Mouse (Mus musculus): ENCODE measurements around the gene Babam2. TPM values are rescaled to one million over a fixed set of nuclear protein-coding genes. Genes with fewer than 3 reads are reported as not detected.

Gene Babam2
- total and polyA plus RNA-seq, 3 experiments: 25.2 to 32.9 (median 28.4) TPM

- H3K4me1 ChIP-seq (ENCODE audit: control insufficient read depth, insufficient read depth, low read length): peaks cover 2% of the 10 kb centered on the region
- H3K27me3 ChIP-seq (ENCODE audit: control insufficient read depth, insufficient read depth, low read length): no peaks in the 10 kb centered on the region
- DNase-seq: no peak
- H3K79me2 ChIP-seq (replicated peaks; ENCODE audit: control insufficient read depth, insufficient read depth, low read length): peaks cover 2% of the 10 kb centered on the region; the same call in 1 of the 2 replicates
- H3K36me3 ChIP-seq (ENCODE audit: control insufficient read depth, insufficient read depth, low read length): no peaks in the 10 kb centered on the region
- TF ChIP-seq POLR2A (IDR thresholded peaks at IDR 0.05; ENCODE audit: insufficient read depth, low read depth, low read length) (no peak), EP300 (IDR thresholded peaks at IDR 0.05; ENCODE audit: insufficient read depth, low read depth, low read length) (no peak), CTCF (IDR thresholded peaks at IDR 0.05) (no peak)
- intact Hi-C loops (cut with DNase I): no loop called here
- no peak overlapping the region for H3K27ac ChIP-seq
- no peak overlapping the region for H3K4me3 ChIP-seq
- H3K9ac ChIP-seq (ENCODE audit: low read depth, low read length): no peak overlapping the region
- 75% methylated on average over 5 of the region's 5 CpGs for WGBS
Observed at GRCm38 (mm10) chr5:31827896-31828295, 130.4 kb downstream of the Babam2 start.

- Histone ChIP-seq H3K27ac (no peak overlapping the region), H3K4me1 (ENCODE audit: control insufficient read depth, insufficient read depth, low read length) (peaks cover under 1% of the 10 kb centered on the region), H3K36me3 (ENCODE audit: control insufficient read depth, insufficient read depth, low read length) (no peaks in the 10 kb centered on the region), H3K4me3 (no peak overlapping the region), H3K27me3 (ENCODE audit: control insufficient read depth, insufficient read depth, low read length) (no peaks in the 10 kb centered on the region), H3K79me2 (replicated peaks; ENCODE audit: control insufficient read depth, insufficient read depth, low read length) (peaks cover 2% of the 10 kb centered on the region; the same call in 1 of the 2 replicates), H3K9ac (ENCODE audit: low read depth, low read length) (no peak overlapping the region)
- intact Hi-C loops (cut with DNase I): no loop called here
- WGBS: 90% methylated on average over 10 of the region's 10 CpGs
- no peak for TF ChIP-seq CTCF (IDR thresholded peaks at IDR 0.05)
- TF ChIP-seq EP300 (IDR thresholded peaks at IDR 0.05; ENCODE audit: insufficient read depth, low read depth, low read length): no peak
- no peak for TF ChIP-seq POLR2A (IDR thresholded peaks at IDR 0.05; ENCODE audit: insufficient read depth, low read depth, low read length)
- DNase-seq: no peak
Observed at GRCm38 (mm10) chr5:31828747-31829146, 131.3 kb downstream of the Babam2 start.

GRCm38 (mm10) chr5:31829588-31829987, 132.1 kb downstream of the Babam2 start:
- Histone ChIP-seq H3K4me1 (ENCODE audit: control insufficient read depth, insufficient read depth, low read length) (no peaks in the 10 kb centered on the region), H3K27me3 (ENCODE audit: control insufficient read depth, insufficient read depth, low read length) (no peaks in the 10 kb centered on the region), H3K79me2 (replicated peaks; ENCODE audit: control insufficient read depth, insufficient read depth, low read length) (peaks cover 2% of the 10 kb centered on the region; the same call in 1 of the 2 replicates), H3K36me3 (ENCODE audit: control insufficient read depth, insufficient read depth, low read length) (no peaks in the 10 kb centered on the region), H3K9ac (ENCODE audit: low read depth, low read length) (no peak overlapping the region), H3K27ac (no peak overlapping the region), H3K4me3 (no peak overlapping the region)
- TF ChIP-seq POLR2A (IDR thresholded peaks at IDR 0.05; ENCODE audit: insufficient read depth, low read depth, low read length): no peak
- TF ChIP-seq EP300 (IDR thresholded peaks at IDR 0.05; ENCODE audit: insufficient read depth, low read depth, low read length): no peak
- no peak for TF ChIP-seq CTCF (IDR thresholded peaks at IDR 0.05)
- WGBS: 61% methylated on average over 1 of the region's 1 CpGs
- DNase-seq: no peak
- intact Hi-C loops (cut with DNase I): no loop called here

GRCm38 (mm10) chr5:31831587-31831986, 134.1 kb downstream of the Babam2 start:
- no peaks in the 10 kb centered on the region for H3K36me3 ChIP-seq (ENCODE audit: control insufficient read depth, insufficient read depth, low read length)
- TF ChIP-seq EP300 (IDR thresholded peaks at IDR 0.05; ENCODE audit: insufficient read depth, low read depth, low read length): no peak
- no peak for TF ChIP-seq CTCF (IDR thresholded peaks at IDR 0.05)
- TF ChIP-seq POLR2A (IDR thresholded peaks at IDR 0.05; ENCODE audit: insufficient read depth, low read depth, low read length): no peak

GRCm38 (mm10) chr5:31835691-31836090, 138.2 kb downstream of the Babam2 start:
- Histone ChIP-seq H3K27ac (no peak overlapping the region), H3K27me3 (ENCODE audit: control insufficient read depth, insufficient read depth, low read length) (no peaks in the 10 kb centered on the region), H3K4me1 (ENCODE audit: control insufficient read depth, insufficient read depth, low read length) (no peaks in the 10 kb centered on the region), H3K4me3 (no peak overlapping the region), H3K36me3 (ENCODE audit: control insufficient read depth, insufficient read depth, low read length) (no peaks in the 10 kb centered on the region), H3K9ac (ENCODE audit: low read depth, low read length) (no peak overlapping the region), H3K79me2 (replicated peaks; ENCODE audit: control insufficient read depth, insufficient read depth, low read length) (no peaks in the 10 kb centered on the region)
- intact Hi-C loops (cut with DNase I): no loop called here
- TF ChIP-seq EP300 (IDR thresholded peaks at IDR 0.05; ENCODE audit: insufficient read depth, low read depth, low read length) (no peak), CTCF (IDR thresholded peaks at IDR 0.05) (no peak), POLR2A (IDR thresholded peaks at IDR 0.05; ENCODE audit: insufficient read depth, low read depth, low read length) (no peak)
- 69% methylated on average over 2 of the region's 2 CpGs for whole genome bisulfite sequencing
- no peak for DNase-seq

More at GRCm38 (mm10) chr5:31831587-31831986, 134.1 kb downstream of the Babam2 start:
- intact Hi-C loops (cut with DNase I): no loop called here
- no peak overlapping the region for H3K9ac ChIP-seq (ENCODE audit: low read depth, low read length)
- WGBS: 28% methylated on average over 1 of the region's 1 CpGs
- no peak overlapping the region for H3K4me3 ChIP-seq
- H3K27me3 ChIP-seq (ENCODE audit: control insufficient read depth, insufficient read depth, low read length): no peaks in the 10 kb centered on the region
- no peak for DNase-seq
- H3K4me1 ChIP-seq (ENCODE audit: control insufficient read depth, insufficient read depth, low read length): no peaks in the 10 kb centered on the region
- H3K79me2 ChIP-seq (replicated peaks; ENCODE audit: control insufficient read depth, insufficient read depth, low read length): no peaks in the 10 kb centered on the region
- no peak overlapping the region for H3K27ac ChIP-seq

GRCm38 (mm10) chr5:31839973-31840372, 142.5 kb downstream of the Babam2 start:
- H3K27me3 ChIP-seq (ENCODE audit: control insufficient read depth, insufficient read depth, low read length): no peaks in the 10 kb centered on the region
- H3K4me3 ChIP-seq: no peak overlapping the region
- TF ChIP-seq POLR2A (IDR thresholded peaks at IDR 0.05; ENCODE audit: insufficient read depth, low read depth, low read length) (no peak), EP300 (IDR thresholded peaks at IDR 0.05; ENCODE audit: insufficient read depth, low read depth, low read length) (no peak), CTCF (IDR thresholded peaks at IDR 0.05) (no peak)
- H3K4me1 ChIP-seq (ENCODE audit: control insufficient read depth, insufficient read depth, low read length): no peaks in the 10 kb centered on the region
- H3K27ac ChIP-seq: no peak overlapping the region
- no peaks in the 10 kb centered on the region for H3K36me3 ChIP-seq (ENCODE audit: control insufficient read depth, insufficient read depth, low read length)
- no peak overlapping the region for H3K9ac ChIP-seq (ENCODE audit: low read depth, low read length)
- no peaks in the 10 kb centered on the region for H3K79me2 ChIP-seq (replicated peaks; ENCODE audit: control insufficient read depth, insufficient read depth, low read length)
- intact Hi-C loops (cut with DNase I): no loop called here
- no peak for DNase-seq
